Mouse (Mus musculus): ENCODE measurements around the gene Tnfaip8l1.

The Tnfaip8l1 gene

DNA sequence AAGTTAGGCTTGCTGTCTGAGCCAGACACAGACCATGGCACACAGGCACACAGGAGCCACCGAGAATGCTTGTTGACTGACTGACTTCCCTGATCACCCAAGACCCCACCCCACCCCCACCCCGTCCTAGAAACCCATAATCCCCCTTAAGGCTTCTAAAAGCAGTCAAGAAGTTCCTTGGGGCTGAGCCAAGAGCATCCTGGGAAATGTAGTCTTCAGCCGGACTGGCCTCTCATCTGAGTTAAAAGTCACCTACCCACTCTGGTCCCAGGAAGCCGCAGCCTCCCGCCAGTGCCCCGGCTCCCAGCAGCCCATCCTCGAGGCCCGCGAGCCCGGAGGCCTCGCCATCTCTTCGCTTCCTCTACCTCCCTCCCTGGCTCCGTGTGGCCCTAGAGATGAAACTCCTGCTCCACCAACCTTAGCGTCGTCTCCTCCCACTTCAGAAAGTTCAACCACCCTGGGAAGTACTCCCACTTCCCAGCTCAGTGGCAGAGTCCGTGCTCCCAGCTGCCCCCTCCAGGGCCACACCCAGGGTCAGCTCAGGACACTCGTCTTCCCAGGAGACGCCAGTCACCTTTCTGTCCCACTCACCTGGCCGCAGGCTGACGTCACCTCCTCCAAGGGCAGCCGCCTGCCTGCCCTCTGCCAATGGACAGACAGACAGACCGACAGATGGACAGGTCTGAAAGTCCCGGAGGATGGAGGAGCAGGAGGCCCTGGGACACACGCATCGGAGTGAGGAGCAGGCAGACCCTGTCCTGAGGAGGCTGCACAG is 24.3 kb upstream of the Tnfaip8l1 start:
- DNase-seq (ENCODE audit: low read depth, low spot score): peak; percentile 40

GRCm38 (mm10) chr17:56139355-56139754 is 22.9 kb upstream of the Tnfaip8l1 start:
- DNase-seq (ENCODE audit: low read depth, low spot score): no peak

- DNase-seq (ENCODE audit: low read depth, low spot score): peak; percentile 62
Measured at GRCm38 (mm10) chr17:56139858-56140595, 22.2 kb upstream of the Tnfaip8l1 start, which contains the start of gene Sema6b. Gene Sema6b (minus strand): TSS chr17:56140343.

DNA sequence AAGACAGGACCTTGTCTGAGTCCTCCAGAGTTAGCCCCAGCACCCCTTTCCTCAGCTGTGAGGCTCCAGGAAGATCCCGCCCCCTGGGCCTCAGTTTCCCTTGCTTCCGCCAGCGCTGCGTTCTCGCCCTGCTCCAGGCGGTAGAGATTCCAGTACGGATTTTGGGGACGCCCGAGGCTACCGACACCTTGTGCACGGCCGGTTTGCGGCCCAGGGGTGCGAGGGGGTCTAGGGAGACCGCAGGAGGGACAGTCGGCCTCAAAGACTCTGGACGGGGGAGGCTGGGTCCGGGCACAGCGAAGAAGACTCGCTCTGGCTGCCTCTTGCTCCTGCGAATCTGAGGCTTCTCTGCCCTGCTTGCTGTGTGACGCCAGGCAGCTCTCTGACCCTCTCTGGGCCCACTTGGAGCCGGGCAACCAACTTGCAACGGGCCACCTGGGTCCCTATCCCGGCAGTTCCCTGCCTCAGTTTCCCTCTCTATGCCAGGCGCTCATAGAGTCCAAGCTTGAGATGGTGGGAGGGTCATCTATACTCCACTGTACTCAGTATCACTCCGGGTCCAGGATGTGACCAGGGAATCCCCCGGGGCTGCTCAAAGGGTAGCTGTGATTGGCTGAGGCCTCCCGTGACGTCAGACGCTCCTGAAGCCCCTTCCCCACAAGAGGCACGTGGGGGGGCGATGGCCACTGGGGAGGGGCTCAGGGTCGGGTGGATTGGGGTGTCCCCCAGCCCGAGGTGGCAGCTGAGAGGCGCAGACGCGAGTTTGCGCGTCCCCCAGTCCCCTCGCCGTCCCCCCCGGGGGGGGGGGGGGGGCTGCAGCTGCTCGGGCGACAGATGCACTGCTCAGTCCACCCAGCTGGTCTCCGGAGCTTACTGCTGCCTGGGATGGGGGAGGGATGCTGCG is 20.3 kb upstream of the Tnfaip8l1 start:
- peak; percentile 59 for DNase-seq (ENCODE audit: low read depth, low spot score)

GRCm38 (mm10) chr17:56144546-56144945 is 17.7 kb upstream of the Tnfaip8l1 start:
- DNase-seq (ENCODE audit: low read depth, low spot score): no peak

DNA sequence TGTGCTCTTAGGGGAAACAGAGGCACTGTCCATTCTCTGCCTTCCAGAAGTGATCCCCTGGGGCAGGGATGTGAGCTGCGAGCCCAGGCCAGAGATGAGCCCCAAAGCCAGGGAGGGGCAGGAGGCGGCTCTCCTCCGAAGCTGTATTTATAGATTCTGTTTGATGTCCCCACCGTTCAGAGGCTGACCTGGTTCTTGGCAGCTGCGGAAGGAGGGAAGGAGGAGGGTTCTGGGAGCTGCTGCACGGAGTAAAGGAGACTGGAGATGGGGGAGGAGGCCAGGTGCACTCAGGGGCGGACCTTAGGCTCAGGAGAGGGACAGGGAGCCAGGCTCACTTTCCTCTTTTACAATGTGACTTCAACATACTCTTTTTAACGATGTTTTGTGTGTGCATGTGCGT is 16.1 kb upstream of the Tnfaip8l1 start:
- no peak for DNase-seq (ENCODE audit: low read depth, low spot score)

DNA sequence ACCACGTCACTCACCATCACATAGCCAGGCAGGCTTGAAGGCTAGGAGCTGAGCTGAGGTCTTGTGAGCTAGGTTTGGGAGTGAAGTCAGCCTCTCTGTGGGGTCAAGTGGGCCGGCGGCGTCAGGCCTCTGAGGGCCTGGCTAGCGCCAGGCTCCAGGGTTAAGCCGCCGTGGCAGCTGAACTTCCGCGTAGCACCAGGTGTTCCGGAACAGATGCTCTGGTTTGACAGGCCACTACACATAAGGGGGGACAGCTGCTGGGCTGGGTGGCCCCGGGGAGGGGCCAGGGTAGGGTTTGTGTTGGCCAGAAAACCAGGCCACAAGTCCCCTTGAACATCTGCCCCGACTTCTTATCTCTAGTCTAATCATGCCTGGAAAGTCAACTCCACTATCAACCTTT is 14.9 kb upstream of the Tnfaip8l1 start:
- DNase-seq (ENCODE audit: low read depth, low spot score): no peak

- DNase-seq (ENCODE audit: low read depth, low spot score): no peak
Measured at GRCm38 (mm10) chr17:56148280-56148679, 14.0 kb upstream of the Tnfaip8l1 start.

DNA sequence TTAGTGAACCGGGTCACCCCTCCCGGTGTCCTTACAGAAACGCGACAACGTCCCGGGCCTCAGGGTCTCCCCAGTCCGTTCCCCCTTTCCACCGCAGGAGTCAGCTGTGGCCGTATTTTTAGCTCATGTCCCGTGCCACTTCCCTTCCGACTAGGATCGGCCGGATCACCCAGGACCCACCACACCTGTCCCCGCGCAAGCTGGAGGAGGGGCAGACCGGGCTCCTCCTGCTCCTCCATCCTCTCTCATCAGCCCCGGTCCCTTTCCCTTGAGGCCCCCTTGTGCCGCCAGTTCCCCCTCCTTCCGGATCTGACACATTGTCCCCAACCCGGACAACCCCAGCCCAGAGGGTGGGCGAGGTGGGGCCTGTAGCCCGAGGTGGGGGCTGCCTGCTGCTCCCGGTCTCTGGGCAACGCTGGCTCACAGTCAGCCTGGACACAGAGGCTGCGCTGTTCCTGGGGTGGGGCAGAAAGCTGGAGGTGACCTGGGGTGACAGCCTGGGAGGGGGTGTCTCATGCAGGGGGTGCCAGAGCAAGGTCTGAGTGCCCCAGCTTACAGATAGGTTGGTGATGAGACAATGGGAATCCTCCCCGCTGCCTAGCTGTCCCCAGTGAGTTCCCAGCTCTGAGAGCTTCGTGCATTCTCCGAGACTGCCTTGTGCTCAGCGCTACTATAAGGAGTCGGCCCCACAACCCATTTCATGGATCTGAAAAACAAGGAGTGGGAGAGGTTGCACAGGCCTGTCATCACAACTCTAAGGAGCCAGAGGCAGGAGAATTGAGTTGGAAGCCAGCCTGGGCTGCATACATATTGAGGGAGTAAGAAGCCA is 13.3 kb upstream of the Tnfaip8l1 start:
- DNase-seq (ENCODE audit: low read depth, low spot score): no peak

DNA sequence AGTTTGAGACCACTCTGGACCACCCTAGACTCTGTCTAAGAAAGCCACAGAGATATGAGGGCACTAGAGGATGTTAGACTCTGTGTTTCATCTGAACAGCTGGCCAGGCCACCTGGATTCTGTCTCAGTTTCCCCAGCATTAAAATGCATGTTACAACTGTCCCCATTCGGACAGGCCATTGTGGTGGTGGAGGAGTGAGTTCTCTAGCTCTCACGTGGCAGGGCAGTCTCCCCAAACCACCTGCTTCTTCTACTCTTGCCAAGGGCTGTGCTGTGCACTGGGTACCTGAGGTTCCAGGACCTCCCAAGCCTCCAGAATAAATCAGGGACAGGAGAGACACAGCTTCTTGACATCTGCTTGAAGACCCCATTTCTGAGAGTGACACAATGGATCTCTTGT is 12.4 kb upstream of the Tnfaip8l1 start:
- DNase-seq (ENCODE audit: low read depth, low spot score): no peak

DNA sequence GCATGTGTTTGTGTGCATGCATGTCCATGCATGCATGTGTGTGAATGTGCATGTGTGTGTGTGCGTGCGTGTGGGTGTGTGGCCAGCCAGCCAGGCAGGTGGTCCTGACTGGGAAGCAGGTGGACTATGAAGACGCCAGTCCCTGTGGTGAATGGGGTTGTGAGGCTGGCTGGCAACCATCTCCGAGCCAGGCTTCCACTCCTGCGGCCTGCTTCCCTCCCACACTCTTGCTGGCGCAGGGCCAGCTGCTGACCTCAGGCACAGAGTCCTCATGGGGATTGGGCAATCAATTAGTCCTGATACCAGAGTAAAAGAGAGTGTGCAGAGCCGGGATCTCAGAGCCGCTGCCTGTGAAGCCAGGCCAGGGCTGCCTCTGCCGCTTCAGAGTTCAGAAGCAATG is 8.6 kb upstream of the Tnfaip8l1 start:
- DNase-seq (ENCODE audit: low read depth, low spot score): no peak

- peak; percentile 75 for DNase-seq (ENCODE audit: low read depth, low spot score)
Measured at GRCm38 (mm10) chr17:56159729-56160128, 2.5 kb upstream of the Tnfaip8l1 start.

DNA sequence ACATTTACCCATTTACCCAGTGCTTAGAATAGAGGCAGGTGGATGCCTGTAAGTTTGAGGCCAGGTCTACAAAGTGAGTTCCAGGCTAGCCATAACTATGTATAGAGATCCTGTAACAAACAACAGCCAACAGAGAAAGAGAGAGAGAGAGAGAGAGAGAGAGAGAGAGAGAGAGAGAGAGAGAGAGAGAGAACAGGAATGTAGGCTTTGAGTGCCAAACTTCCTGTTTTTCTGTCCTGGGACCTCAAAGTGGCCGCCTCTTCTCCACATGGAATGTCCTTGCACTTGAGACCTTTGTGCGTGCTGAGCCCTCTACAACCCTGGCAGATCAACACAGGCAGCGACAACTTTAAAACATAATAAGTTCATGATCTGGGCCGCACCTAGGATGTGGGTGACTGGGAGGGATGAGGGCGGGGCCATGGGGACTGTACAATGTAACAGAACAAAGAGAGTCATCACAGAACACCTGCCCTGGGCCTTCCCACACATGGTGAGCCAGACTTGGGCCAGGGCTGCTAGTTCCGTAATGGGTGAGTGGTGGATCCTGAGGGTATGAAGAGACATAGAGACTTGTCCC is 1.3 kb downstream of the Tnfaip8l1 start:
- no peak for DNase-seq (ENCODE audit: low read depth, low spot score)

DNA sequence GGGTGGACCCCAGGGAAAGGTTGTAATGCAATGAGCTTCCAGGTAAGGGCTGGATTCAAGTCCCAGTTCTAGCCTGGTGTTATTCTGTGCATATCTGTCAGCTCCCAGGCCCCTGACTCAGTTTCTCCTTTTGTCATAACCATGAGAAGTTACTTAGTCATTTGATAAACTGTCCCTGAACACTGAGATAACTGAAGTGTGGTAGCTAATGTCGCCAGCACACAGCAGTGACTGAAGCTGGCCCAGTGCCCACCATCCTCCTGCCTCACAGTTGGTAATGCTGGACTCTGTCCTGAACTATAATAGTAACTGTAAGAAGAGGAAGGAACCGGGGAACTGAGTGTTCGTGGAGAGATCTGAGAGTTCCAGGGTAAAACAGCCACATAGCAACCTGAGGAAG is 2.2 kb downstream of the Tnfaip8l1 start:
- DNase-seq (ENCODE audit: low read depth, low spot score): no peak

DNA sequence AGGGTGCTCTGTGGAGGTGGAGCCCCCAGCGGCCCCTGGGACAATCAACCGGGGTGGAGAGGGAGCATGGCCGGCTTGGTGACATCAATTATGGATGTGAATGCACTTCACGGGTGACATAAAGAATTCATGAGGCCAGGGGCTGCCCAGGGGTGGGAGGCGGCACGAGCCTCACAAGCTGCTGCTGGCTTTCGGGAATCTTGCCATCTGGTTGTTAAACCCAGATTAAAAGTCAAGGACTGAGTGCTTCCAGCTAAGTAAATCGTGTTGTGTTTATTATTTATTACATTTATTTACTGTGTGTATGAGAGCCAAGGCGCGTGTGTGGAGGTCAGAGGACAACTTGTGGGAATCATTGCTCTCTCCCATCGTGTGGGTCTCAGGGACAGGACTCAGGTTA is 3.4 kb downstream of the Tnfaip8l1 start:
- no peak for DNase-seq (ENCODE audit: low read depth, low spot score)

DNA sequence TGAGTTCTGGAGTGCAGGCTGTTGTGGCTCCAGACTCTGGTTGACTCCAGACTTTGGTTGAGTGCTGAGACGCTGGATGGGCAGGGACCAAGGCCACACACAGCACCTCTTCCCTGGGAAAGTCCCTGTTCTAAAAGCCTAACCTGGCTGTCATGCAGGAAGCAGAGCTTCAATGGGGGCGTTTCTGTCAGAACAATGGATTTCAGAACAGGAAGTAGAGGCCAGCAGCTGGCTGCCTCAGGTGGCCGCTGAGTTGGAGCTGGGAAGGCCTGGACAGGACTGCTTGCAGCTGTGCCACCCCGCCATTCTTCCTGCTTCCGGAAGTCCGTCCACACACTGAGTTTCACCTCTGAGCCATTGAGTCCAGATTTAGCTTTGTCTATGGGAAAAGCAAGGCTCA is 7.6 kb downstream of the Tnfaip8l1 start:
- DNase-seq (ENCODE audit: low read depth, low spot score): no peak

DNA sequence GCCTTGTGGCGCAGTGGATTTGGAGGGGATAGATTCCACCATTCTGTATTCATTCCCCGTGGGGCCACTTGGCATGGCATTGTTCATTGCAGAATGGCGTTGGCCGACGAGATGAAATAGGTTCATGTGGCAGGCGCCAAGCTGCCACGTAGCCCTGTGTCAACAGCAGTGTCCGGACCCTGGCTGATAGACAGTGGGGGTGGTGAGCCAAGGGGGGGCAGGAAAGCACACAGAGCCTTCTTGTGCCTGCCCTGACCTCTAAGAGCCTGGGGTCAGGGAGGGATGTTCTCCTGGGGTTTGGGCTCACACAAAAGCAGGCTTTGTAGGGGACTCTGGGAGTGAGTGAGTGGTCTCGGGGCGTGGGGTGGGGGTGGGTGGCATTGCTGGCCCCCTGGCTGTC is 8.4 kb downstream of the Tnfaip8l1 start:
- no peak for DNase-seq (ENCODE audit: low read depth, low spot score)

DNA sequence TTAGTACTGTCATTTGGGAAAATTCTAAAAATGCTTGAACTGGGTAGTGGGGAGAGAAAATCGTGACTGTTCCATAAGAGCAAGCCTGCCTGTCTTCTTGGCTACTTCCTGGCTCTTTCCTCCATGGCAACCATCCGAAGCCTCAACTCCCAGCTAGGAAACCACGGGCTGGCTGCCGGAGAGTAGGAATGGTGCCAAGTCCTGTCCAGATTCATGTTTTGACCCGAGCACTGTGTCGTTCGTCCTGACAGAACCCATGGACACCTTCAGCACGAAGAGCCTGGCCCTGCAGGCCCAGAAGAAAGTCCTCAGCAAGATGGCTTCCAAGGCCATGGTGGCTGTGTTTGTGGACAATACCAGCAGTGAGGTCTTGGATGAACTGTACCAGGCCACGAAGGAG is 9.2 kb downstream of the Tnfaip8l1 start:
- DNase-seq (ENCODE audit: low read depth, low spot score): no peak

GRCm38 (mm10) chr17:56171881-56172280 is 9.6 kb downstream of the Tnfaip8l1 start:
- DNase-seq (ENCODE audit: low read depth, low spot score): no peak

DNA sequence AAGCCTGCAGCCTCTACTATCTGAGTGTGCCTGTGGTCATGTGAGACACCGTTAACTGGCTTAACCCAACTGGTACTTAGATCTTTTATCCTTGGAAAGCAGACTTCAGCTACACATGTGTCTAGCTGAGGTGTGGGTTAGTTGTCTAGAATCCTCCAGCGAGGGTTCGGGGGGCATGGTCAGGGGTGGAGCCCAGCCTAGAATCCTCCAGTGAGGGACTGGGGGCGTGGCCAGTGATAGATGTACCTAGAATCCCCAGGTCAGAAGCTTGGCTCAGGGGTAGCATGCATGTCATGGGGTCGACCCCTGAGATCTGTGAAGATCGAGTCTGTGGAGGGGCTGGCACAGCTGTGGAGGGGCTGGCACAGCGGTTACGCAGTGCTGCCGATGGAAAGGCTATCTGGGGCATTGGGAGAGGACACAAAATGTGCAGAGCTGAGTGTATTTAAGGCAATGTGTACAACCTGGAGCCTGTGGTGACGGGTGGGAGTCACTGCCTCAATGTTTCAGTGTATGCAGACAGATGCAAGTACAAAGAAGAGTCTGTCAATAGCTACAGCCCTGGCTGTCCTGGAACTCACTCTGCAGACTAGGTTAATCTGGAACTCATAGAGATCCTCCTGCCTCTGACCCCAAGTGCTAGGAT is 11.2 kb downstream of the Tnfaip8l1 start:
- DNase-seq (ENCODE audit: low read depth, low spot score): peak; percentile 54

All from R1 (cell line).